8 mouse cellular contexts compared by ENCODE assay signal in the genomic region with DNA sequence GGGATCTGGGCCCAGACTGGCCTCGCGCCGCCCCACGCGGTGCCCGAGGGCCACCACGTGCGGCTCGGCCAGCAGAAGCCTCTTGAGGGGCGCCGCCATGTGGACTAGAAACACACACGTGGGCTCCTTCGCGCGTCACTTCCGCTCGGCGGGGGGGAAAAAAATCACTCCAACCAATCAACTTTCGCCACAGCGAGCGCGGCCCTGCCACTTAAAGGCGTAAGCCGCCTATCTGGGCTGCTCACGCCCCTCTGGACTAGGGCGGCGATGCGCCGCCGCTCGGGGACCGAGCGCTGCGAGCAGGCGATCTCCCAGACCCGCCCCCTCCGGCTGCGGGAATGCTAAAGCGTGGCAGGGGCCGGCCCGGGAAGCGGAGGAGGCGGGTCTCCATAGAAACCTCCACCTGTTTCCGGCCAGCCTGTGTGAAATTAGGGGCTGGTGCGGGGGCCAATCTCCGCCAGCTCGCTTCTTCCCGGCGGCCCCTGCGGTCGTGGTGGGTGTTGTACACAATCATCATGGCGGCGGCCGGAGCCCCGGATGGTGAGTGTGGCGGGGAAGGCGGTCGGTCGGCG. TPM values are rescaled to one million over a fixed set of nuclear protein-coding genes. Genes with fewer than 3 reads are reported as not detected.
DNase-seq lines count a peak whose midpoint lies in the region; ATAC-seq and TF ChIP-seq lines count a peak whose summit lies in the region.

A gene (plus strand): TSS at position 231 of the 572 bp plus-strand sequence.
A gene (minus strand): TSS at position 319 of the 572 bp plus-strand sequence.

- TF ChIP-seq POLR2A in cortical plate, adult 2 months (IDR thresholded peaks at IDR 0.05; ENCODE audit: extremely low read depth, insufficient read depth, low read length): peak; percentile 29; the same call in 1 of the 2 replicates

- peak within 1 kb of the TSS; percentile 93 for H3K27ac ChIP-seq in cortical plate, adult 2 months (ENCODE audit: insufficient read depth, low read length)

- no peak for TF ChIP-seq CTCF in cortical plate, adult 2 months (IDR thresholded peaks at IDR 0.05; ENCODE audit: extremely low read depth, insufficient read depth, low read length)

- peaks cover 9% of the 10 kb centered on the region for H3K4me1 ChIP-seq in cortical plate, adult 2 months (ENCODE audit: control insufficient read depth, insufficient read depth, low read length)

- ATAC-seq in activated CD4-positive, CD25-positive, alpha-beta regulatory T cell, adult 4 months: peak; percentile 83
- peak; percentile 80 for ATAC-seq in megakaryocyte progenitor cell, adult 5-6 weeks (replicated peaks; ENCODE audit: poor library complexity)

- DNase-seq in gastrocnemius, postnatal 10 days: peak; percentile 89
- peak; percentile 97 for DNase-seq in induced T-regulatory cell, adult 2 months (ENCODE audit: low read depth)
- DNase-seq in left cerebral cortex, adult 9 months (ENCODE audit: low spot score in 2 of 2): peak; percentile 93 to 97
- DNase-seq in right cerebral cortex, postnatal 14 days: peak; percentile 94
- DNase-seq in urinary bladder, postnatal 36 days (ENCODE audit: low spot score in 2 of 2): peak; percentile 94 to 96

- peak within 1 kb of the TSS; percentile 74 for H3K4me3 ChIP-seq in cortical plate, adult 2 months (ENCODE audit: insufficient read depth, low read length)

RNA-seq across cellular contexts. Expression of the first gene that starts in this region (rescaled TPM):
- polyA plus RNA-seq in activated CD4-positive, CD25-positive, alpha-beta regulatory T cell, adult 4 months (2017; shearing (Covaris generic)): 10 to 100 TPM; 10.1 to 12.7 TPM
- polyA plus RNA-seq in cortical plate, adult 2 months (2012; rRNA removed): 41.4 and 42.2 TPM in 2 replicates
- 10 to 100 TPM; 33.3 to 35.5 TPM for total RNA-seq in gastrocnemius, postnatal 10 days (2021)
- 36.5 and 37.1 TPM in 2 replicates for total RNA-seq in megakaryocyte progenitor cell, adult 5-6 weeks (2015)
- total RNA-seq in megakaryocyte progenitor cell, adult 5-6 weeks (2017): 30.7 and 35.9 TPM in 2 replicates

RNA-seq across cellular contexts. Expression of the second gene that starts in this region (rescaled TPM):
- 1 to 10 TPM; 3.8 to 4.7 TPM for polyA plus RNA-seq in activated CD4-positive, CD25-positive, alpha-beta regulatory T cell, adult 4 months (2017; shearing (Covaris generic))
- polyA plus RNA-seq in cortical plate, adult 2 months (2012; rRNA removed): 4.8 and 6.0 TPM in 2 replicates
- 10 to 100 TPM; 11.0 to 11.9 TPM for total RNA-seq in gastrocnemius, postnatal 10 days (2021)
- total RNA-seq in megakaryocyte progenitor cell, adult 5-6 weeks (2015): 4.1 and 5.7 TPM in 2 replicates
- total RNA-seq in megakaryocyte progenitor cell, adult 5-6 weeks (2017): 6.6 and 7.7 TPM in 2 replicates

Comparison
In these comparisons a context has a peak if more than half of its experiments do, and no peak if none do; other contexts are left out.
1. Peak in every context shown above with its lines: DNase-seq, ATAC-seq, H3K4me3 ChIP-seq and H3K27ac ChIP-seq.